In the genomic region with DNA sequence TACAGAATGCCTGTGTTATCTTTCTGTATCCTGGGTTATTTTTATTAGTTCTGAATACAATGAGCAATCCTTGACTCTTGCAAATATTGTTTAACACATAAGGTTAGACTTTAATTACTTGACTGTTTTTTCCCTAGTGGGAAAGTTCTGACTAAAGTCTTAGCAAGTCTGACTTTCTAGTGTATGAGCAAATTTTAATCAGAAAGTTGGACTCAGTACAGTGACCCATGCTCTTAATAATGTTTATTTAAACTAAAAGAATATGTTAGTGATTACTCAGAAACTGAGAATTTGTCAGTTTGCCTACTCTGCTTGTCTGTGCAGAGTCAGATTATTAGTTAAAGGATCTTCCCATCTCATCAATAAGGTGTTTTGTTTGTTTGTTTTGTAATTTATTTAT, we compare ENCODE assay signal across 16 mouse cellular contexts.
"Had no signal": no experiment of that assay in that cellular context is flagged by ENCODE, and none has a peak within 500 bp of the region (broad histone marks: within the 10 kb centered on the region; RNA-seq: fewer than 3 reads in every experiment).

No protein-coding gene starts in this region.

- H3K4me1 ChIP-seq: limb, embryonic 15.5 days; liver, embryonic 13.5 days; midbrain, embryonic 12.5 days; midbrain, embryonic 15.5 days; neural tube, embryonic 13.5 days had no signal

- H3K27ac ChIP-seq: limb, embryonic 12.5 days; limb, embryonic 15.5 days; liver, embryonic 13.5 days; macrophage; midbrain, embryonic 12.5 days; midbrain, embryonic 15.5 days; neural tube, embryonic 13.5 days; stomach, postnatal 0 days had no signal

- H3K4me3 ChIP-seq: limb, embryonic 12.5 days; limb, embryonic 15.5 days; liver, embryonic 13.5 days; midbrain, embryonic 12.5 days; midbrain, embryonic 15.5 days; neural tube, embryonic 13.5 days had no signal

- H3K9me3 ChIP-seq: limb, embryonic 12.5 days; limb, embryonic 15.5 days; liver, embryonic 13.5 days; midbrain, embryonic 12.5 days; midbrain, embryonic 15.5 days; neural tube, embryonic 13.5 days had no signal

- DNase-seq: kidney, adult 2 months; kidney, postnatal 10 days; kidney, postnatal 36 days; left cerebral cortex, postnatal 4 days; liver, embryonic 13.5 days; lung, embryonic 14.5 days; thymus, postnatal 25 days had no signal

- H3K4me2 ChIP-seq: limb, embryonic 12.5 days; limb, embryonic 15.5 days; liver, embryonic 13.5 days; lung, embryonic 14.5 days; midbrain, embryonic 12.5 days; midbrain, embryonic 15.5 days; neural tube, embryonic 13.5 days had no signal

- ATAC-seq: intestine, embryonic 16.5 days; lung, postnatal 0 days; midbrain, embryonic 15.5 days had no signal

- H3K36me3 ChIP-seq: limb, embryonic 12.5 days; limb, embryonic 15.5 days; liver, embryonic 13.5 days; midbrain, embryonic 12.5 days; midbrain, embryonic 15.5 days; neural tube, embryonic 13.5 days had no signal

- H3K27me3 ChIP-seq: limb, embryonic 12.5 days; limb, embryonic 15.5 days; liver, embryonic 13.5 days; midbrain, embryonic 12.5 days; midbrain, embryonic 15.5 days; neural tube, embryonic 13.5 days had no signal

- H3K9ac ChIP-seq: limb, embryonic 12.5 days; limb, embryonic 15.5 days; liver, embryonic 13.5 days; lung, embryonic 14.5 days; midbrain, embryonic 12.5 days; midbrain, embryonic 15.5 days; neural tube, embryonic 13.5 days had no signal
